Mouse (Mus musculus) erythroblast, embryonic 14.5 days (primary cell): ENCODE data around the gene Mageb3.

Source experiments
- GATA1 ChIP-seq: IDR thresholded peaks from 2 replicates; pipeline ENCODE4 v1.6.1; 2012; ENCODE audit warnings: low read length, inconsistent platforms, mixed read lengths
- TAL1 ChIP-seq: IDR thresholded peaks from 3 replicates; pipeline ENCODE4 v1.6.1; 2012; ENCODE audit warnings: low read length, inconsistent platforms, mixed read lengths

GRCm38 (mm10) chr2:121995738-121996137 lies 39.8 kb upstream of the Mageb3 start:
- TF ChIP-seq GATA1 (no peak), TAL1 (no peak)
